In the genomic region with DNA sequence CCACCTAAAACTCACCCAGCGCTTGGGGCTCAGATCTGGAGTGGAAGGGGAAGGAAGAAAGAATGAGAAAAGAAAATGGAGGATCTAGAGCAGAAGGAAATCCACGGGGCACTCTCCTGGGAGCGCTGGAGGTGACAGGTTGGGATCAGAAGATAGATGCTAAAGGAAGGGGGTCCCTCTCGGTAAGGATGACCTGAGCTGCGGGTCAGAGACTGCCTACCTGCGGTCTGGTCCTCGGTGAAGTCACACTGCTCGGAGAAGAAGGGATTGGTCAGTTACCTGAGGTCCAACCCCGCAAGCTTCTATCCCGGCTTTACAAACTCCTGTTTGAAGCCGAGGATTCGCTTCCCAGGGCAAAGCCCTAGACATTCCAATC, we compare ENCODE assay signal across 8 mouse cellular contexts. TPM values are rescaled to one million over a fixed set of nuclear protein-coding genes. Genes with fewer than 3 reads are reported as not detected.
A peak's percentile ranks its signal among the peaks of the same experiment; 100 is the strongest.
DNase-seq lines count a peak whose midpoint lies in the region; ATAC-seq and TF ChIP-seq lines count a peak whose summit lies in the region.

No protein-coding gene starts in this region.

- DNase-seq in left cerebral cortex, adult 2 months (ENCODE audit: extremely low spot score in 1 of 2, low spot score in 2 of 2) = no peak
- DNase-seq in left cerebral cortex, postnatal 25 days (ENCODE audit: low spot score in 2 of 2) = no peak
- no peak for DNase-seq in hindbrain, embryonic 11.5 days (ENCODE audit: low spot score)
- no peak for DNase-seq in midbrain, embryonic 10.5 days (ENCODE audit: low spot score)
- DNase-seq in urinary bladder, postnatal 4 days (ENCODE audit: low spot score in 2 of 2) = no peak
- no peak for DNase-seq in kidney, postnatal 4 days
- DNase-seq in layer of hippocampus, postnatal 25 days (ENCODE audit: extremely low spot score in 1 of 2, low spot score in 1 of 2) = no peak

- peak overlapping the region; percentile 96 for H3K27ac ChIP-seq in left cerebral cortex, adult 2 months
- peak overlapping the region; percentile 80 for H3K27ac ChIP-seq in hindbrain, embryonic 11.5 days (ENCODE audit: low read depth, low read length)
- H3K27ac ChIP-seq in midbrain, embryonic 10.5 days (replicated peaks) = peak overlapping the region; percentile 93

- H3K9me3 ChIP-seq in hindbrain, embryonic 11.5 days (ENCODE audit: control insufficient read depth, low read length) = no peaks in the 10 kb centered on the region
- H3K9me3 ChIP-seq in midbrain, embryonic 10.5 days (replicated peaks) = no peaks in the 10 kb centered on the region

- intact Hi-C loops in left cerebral cortex, adult 2 months (cut with DNase I) = loop anchor here (2.0 kb wide), 2 partner anchors 33 to 53 kb away; partner anchors contain the start of gene Zc3h10
- intact Hi-C loops in left cerebral cortex, postnatal 25 days (cut with DNase I) = no loop called here

- H3K4me1 ChIP-seq in hindbrain, embryonic 11.5 days (replicated peaks; ENCODE audit: control insufficient read depth, insufficient read depth, low read length) = peaks cover 11% of the 10 kb centered on the region
- peaks cover 57% of the 10 kb centered on the region for H3K4me1 ChIP-seq in midbrain, embryonic 10.5 days

- H3K9ac ChIP-seq in hindbrain, embryonic 11.5 days (ENCODE audit: low read depth, low read length) = peak overlapping the region; percentile 74

- H3K4me2 ChIP-seq in hindbrain, embryonic 11.5 days (replicated peaks; ENCODE audit: low read depth, low read length) = peak overlapping the region; percentile 75

- ATAC-seq in common myeloid progenitor, adult 5-6 weeks (replicated peaks; ENCODE audit: low read depth, poor library complexity, severe bottlenecking) = peak; percentile 16
- peak; percentile 39 for ATAC-seq in hindbrain, embryonic 11.5 days (ENCODE audit: low FRiP score)

- 1% methylated on average over 12 of the region's 12 CpGs for WGBS in hindbrain, embryonic 11.5 days
- WGBS in midbrain, embryonic 10.5 days = 0% methylated on average over 12 of the region's 12 CpGs

- TF ChIP-seq CTCF in left cerebral cortex, adult 2 months (IDR thresholded peaks at IDR 0.05) = no peak

- H3K36me3 ChIP-seq in hindbrain, embryonic 11.5 days (ENCODE audit: control insufficient read depth, insufficient read depth, low read length) = peaks cover 4% of the 10 kb centered on the region; the same call in 1 of the 2 replicates
- H3K36me3 ChIP-seq in midbrain, embryonic 10.5 days = peaks cover 38% of the 10 kb centered on the region

- peak overlapping the region; percentile 66 for H3K4me3 ChIP-seq in left cerebral cortex, adult 2 months
- H3K4me3 ChIP-seq in hindbrain, embryonic 11.5 days (ENCODE audit: low read depth, low read length) = peak overlapping the region; percentile 76
- peak overlapping the region; percentile 86 for H3K4me3 ChIP-seq in midbrain, embryonic 10.5 days

- H3K27me3 ChIP-seq in hindbrain, embryonic 11.5 days (ENCODE audit: control insufficient read depth, insufficient read depth, low read length) = no peaks in the 10 kb centered on the region; the same call in 1 of the 2 replicates
- peaks cover 14% of the 10 kb centered on the region for H3K27me3 ChIP-seq in midbrain, embryonic 10.5 days (ENCODE audit: low read depth, poor library complexity, severe bottlenecking)

RNA-seq across cellular contexts. Expression of gene Myl6, which starts 0.6 kb away (rescaled TPM):
- 100 to 1,000 TPM; 555 to 562 TPM for total RNA-seq in left cerebral cortex, adult 2 months (2021)
- total RNA-seq in left cerebral cortex, postnatal 25 days (2021) = 100 to 1,000 TPM; 616 to 641 TPM
- total RNA-seq in common myeloid progenitor, adult 5-6 weeks (2017) = 1,004 and 1,124 TPM in 2 replicates
- polyA plus RNA-seq in hindbrain, embryonic 11.5 days (2014; fragmentation: Nextera tagmentation; extraction: Ambion mirVana) = 742 and 751 TPM in 2 replicates
- polyA plus RNA-seq in midbrain, embryonic 10.5 days (2016; fragmentation: Nextera tagmentation; extraction: Ambion mirVana) = 833 and 890 TPM in 2 replicates
- 100 to 1,000 TPM; 551 to 619 TPM for total RNA-seq in layer of hippocampus, postnatal 25 days (2021)

RNA-seq across cellular contexts. Expression of gene Myl6b, which starts 5.2 kb away (rescaled TPM):
- 10 to 100 TPM; 30.7 to 32.9 TPM for total RNA-seq in left cerebral cortex, adult 2 months (2021)
- 10 to 100 TPM; 22.9 to 24.0 TPM for total RNA-seq in left cerebral cortex, postnatal 25 days (2021)
- 0.55 TPM in 1 of 2 replicates, not detected in the other for total RNA-seq in common myeloid progenitor, adult 5-6 weeks (2017)
- polyA plus RNA-seq in hindbrain, embryonic 11.5 days (2014; fragmentation: Nextera tagmentation; extraction: Ambion mirVana) = 3.3 and 4.2 TPM in 2 replicates
- 1.8 and 2.9 TPM in 2 replicates for polyA plus RNA-seq in midbrain, embryonic 10.5 days (2016; fragmentation: Nextera tagmentation; extraction: Ambion mirVana)
- total RNA-seq in layer of hippocampus, postnatal 25 days (2021) = 10 to 100 TPM; 17.4 to 18.9 TPM

RNA-seq across cellular contexts. Expression of gene Esyt1, which starts 32.4 kb away (rescaled TPM):
- 10 to 100 TPM; 10.2 to 10.4 TPM for total RNA-seq in left cerebral cortex, adult 2 months (2021)
- 1 to 10 TPM; 7.9 to 8.0 TPM for total RNA-seq in left cerebral cortex, postnatal 25 days (2021)
- total RNA-seq in common myeloid progenitor, adult 5-6 weeks (2017) = 70.9 and 76.6 TPM in 2 replicates
- polyA plus RNA-seq in hindbrain, embryonic 11.5 days (2014; fragmentation: Nextera tagmentation; extraction: Ambion mirVana) = 12.6 and 15.7 TPM in 2 replicates
- polyA plus RNA-seq in midbrain, embryonic 10.5 days (2016; fragmentation: Nextera tagmentation; extraction: Ambion mirVana) = 17.2 and 23.6 TPM in 2 replicates
- total RNA-seq in layer of hippocampus, postnatal 25 days (2021) = 1 to 10 TPM; 4.6 to 5.0 TPM

RNA-seq across cellular contexts. Expression of gene Smarcc2, which starts 34.3 kb away (rescaled TPM):
- 100 to 1,000 TPM; 253 to 254 TPM for total RNA-seq in left cerebral cortex, adult 2 months (2021)
- 100 to 1,000 TPM; 228 to 232 TPM for total RNA-seq in left cerebral cortex, postnatal 25 days (2021)
- 71.9 and 92.2 TPM in 2 replicates for total RNA-seq in common myeloid progenitor, adult 5-6 weeks (2017)
- polyA plus RNA-seq in hindbrain, embryonic 11.5 days (2014; fragmentation: Nextera tagmentation; extraction: Ambion mirVana) = 126 and 170 TPM in 2 replicates
- 75.2 and 110 TPM in 2 replicates for polyA plus RNA-seq in midbrain, embryonic 10.5 days (2016; fragmentation: Nextera tagmentation; extraction: Ambion mirVana)
- 100 to 1,000 TPM; 228 to 242 TPM for total RNA-seq in layer of hippocampus, postnatal 25 days (2021)

RNA-seq across cellular contexts. Expression of gene Zc3h10, which starts 54.3 kb away (rescaled TPM):
- 10 to 100 TPM; 12.4 to 15.7 TPM for total RNA-seq in left cerebral cortex, adult 2 months (2021)
- 10 to 100 TPM; 13.2 to 13.5 TPM for total RNA-seq in left cerebral cortex, postnatal 25 days (2021)
- 8.6 and 10.6 TPM in 2 replicates for total RNA-seq in common myeloid progenitor, adult 5-6 weeks (2017)
- 14.1 and 15.0 TPM in 2 replicates for polyA plus RNA-seq in hindbrain, embryonic 11.5 days (2014; fragmentation: Nextera tagmentation; extraction: Ambion mirVana)
- 15.4 and 19.5 TPM in 2 replicates for polyA plus RNA-seq in midbrain, embryonic 10.5 days (2016; fragmentation: Nextera tagmentation; extraction: Ambion mirVana)
- 10 to 100 TPM; 13.2 to 14.8 TPM for total RNA-seq in layer of hippocampus, postnatal 25 days (2021)

Comparison
In these comparisons a context has a peak if more than half of its experiments do, and no peak if none do; other contexts are left out.
1. RNA of gene Myl6b, which starts 5.2 kb away (total RNA-seq): 30.7 to 32.9 TPM in left cerebral cortex, adult 2 months, 22.9 to 24.0 TPM in left cerebral cortex, postnatal 25 days and 17.4 to 18.9 TPM in layer of hippocampus, postnatal 25 days; 0.55 TPM in common myeloid progenitor, adult 5-6 weeks; every median in the first group is over 10 times any median in the second.
2. Peak in every context shown above with its lines, with median percentiles within 50 percentile points of each other: H3K27ac ChIP-seq and H3K4me3 ChIP-seq.